Mouse (Mus musculus) kidney, adult 11 months (tissue): ENCODE data around the gene Slc37a3.
A peak's percentile ranks its signal among the peaks of the same experiment; 100 is the strongest.
"Not testable (repeated sequence)": the region's sequence is repeated elsewhere in the genome, so short reads cannot be mapped to it uniquely, and the experiment has no call there.

Experiments
- DNase-seq: peaks from one replicate; pipeline ENCODE4 v3.0.0; 2022

The Slc37a3 gene

DNA sequence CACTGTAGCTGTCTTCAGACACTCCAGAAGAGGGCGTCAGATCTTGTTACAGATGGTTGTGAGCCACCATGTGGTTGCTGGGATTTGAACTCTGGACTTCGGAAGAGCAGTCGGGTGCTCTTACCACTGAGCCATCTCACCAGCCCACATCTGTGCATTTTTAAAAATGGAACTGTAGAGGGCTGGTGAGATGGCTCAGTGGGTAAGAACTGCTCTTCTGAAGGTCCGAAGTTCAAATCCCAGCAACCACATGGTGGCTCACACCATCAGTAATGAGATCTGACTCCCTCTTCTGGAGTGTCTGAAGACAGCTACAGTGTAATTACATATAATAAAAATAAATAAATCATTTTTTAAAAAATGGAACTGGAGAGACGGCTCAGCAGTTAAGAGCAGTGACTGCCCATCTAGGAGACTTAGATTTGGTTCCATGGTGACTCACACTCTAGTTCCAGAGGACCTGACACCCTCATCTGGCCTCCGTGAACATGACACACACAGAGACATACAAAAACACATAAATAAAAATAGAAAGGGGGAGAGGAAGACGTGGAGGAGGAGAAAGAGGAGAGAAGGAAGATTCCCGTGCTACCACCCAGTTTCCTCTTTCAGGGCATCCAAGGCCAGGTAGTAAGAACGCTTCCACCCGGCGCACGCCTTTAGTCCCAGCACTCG lies 823 bp upstream of the Slc37a3 start:
- not testable (repeated sequence) for DNase-seq

DNA sequence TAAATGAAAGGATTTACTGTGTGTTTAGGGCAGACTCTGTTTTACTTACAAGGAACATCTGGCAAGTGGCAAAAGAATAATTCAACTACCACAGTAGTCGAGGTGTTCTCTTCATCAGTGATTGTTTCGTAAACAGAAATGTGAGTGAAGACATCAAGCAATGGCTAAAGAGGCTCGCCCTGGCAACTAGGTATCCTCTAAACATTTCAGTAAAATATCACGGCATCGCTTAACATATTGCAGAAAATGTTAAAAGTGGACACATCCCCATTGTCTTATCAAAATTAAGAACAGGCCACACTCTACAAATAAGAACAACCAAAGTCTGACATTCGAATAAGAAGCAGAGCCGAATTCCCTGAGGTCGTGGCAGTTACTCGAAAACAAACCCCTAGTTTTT lies 700 bp downstream of the Slc37a3 start:
- DNase-seq: no peak

- DNase-seq: no peak
Measured at GRCm38 (mm10) chr6:39373301-39373955, 4.0 kb downstream of the Slc37a3 start.

DNA sequence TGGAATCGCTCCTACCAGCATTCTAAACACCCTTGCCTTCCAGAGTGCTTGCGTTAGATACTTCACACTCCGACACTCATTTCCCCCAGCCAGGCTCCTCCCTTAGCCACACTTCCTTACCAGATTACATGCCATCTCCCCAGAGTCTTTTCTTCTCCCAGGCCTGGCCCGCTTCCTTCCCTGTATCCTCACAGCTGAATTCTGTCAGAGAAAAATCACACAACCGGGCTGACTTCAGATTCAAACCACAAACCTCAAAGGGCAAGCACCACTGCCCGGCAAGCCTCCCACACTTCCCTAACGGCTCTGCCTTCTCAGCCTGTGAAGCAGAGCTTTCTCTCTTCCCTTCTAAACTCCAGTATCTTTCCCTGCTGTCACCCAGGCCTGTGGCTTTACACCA lies 4.7 kb downstream of the Slc37a3 start:
- peak; percentile 54 for DNase-seq

DNA sequence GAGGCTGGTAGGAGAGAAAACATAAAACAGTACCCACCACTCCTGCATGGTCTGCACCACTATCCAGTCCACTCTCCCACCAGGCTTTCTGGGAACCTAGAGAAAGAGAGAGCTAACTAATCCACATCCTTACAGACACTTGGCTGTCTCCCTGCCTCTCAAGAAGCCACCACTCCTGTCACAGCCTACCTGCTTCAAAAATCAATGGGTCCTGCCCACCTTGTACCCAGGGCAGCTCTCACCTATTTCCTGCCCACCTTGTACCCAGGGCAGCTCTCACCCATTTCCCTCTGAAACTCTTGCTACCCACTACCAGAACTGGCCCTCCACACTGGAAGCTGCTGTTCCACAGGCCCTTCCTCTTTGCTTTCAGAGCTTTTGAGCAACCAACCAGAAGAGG lies 5.4 kb downstream of the Slc37a3 start:
- no peak for DNase-seq

GRCm38 (mm10) chr6:39369631-39370030 lies 7.8 kb downstream of the Slc37a3 start:
- DNase-seq: no peak

GRCm38 (mm10) chr6:39362684-39363083 lies 14.8 kb downstream of the Slc37a3 start:
- DNase-seq: no peak

GRCm38 (mm10) chr6:39359207-39359606 lies 18.3 kb downstream of the Slc37a3 start:
- not testable (repeated sequence) for DNase-seq

DNA sequence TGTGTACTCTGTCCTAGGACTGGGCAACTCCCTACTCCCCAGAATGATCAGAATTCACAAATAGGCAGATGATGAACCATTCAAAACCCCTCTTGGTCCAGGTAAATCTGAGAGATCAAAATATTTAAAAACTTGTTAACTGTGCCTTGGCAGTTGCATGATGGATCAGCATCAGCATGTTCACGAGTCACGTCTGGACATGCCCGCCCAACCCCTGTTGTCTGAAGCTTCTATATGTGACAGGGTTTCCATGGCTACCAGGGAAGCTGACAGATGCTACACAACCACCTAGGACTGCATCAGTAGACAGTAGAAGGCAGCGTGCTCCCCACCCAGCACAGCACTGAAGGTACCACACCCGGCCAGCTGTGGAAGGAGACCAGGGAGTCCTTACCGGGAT lies 28.5 kb downstream of the Slc37a3 start:
- DNase-seq: no peak

DNA sequence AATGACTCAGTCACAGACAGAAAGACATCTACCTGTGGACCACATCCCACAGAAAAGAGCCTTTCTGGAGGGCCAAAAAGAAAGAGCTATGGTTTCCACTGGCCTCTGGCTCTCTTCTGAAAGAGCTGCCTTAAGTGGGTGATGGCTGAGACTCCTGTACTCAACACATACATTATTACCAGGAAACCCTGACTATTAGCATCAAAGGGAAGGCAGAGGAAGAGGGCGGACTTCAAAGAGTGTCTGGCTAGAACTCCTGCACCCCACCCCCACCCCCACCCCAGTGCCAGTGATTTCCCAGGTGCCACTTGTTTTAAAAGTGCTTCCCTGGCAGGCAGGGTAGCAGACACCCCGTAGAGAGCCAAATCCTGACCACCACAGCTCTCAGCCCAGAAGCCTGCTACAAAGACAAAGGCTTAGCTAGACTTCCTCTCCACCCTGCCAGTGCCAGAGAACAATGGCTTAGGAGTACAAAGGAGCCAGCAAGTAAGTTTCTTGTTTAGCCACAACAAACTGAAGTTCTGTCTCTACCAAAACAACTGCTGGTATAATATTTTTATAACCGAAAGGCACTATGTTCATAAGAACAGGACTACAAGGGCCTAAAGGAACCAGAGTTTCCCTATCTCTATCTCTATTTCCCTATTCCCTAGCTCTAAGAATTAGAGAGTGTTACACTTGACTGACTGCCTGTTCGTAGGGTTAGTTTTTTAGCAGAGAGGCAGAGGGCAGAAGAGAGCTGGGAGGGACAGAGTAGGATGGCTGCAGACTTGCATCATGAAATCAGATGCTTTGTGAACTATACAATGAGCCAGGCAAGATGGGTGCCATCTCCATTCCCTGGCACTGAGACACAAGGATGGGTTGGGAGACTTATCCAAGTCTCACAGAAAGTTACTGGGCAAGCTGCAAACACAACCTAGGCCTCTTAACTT lies 29.3 kb downstream of the Slc37a3 start:
- no peak for DNase-seq

GRCm38 (mm10) chr6:39346991-39347501 lies 30.4 kb downstream of the Slc37a3 start:
- DNase-seq: no peak

GRCm38 (mm10) chr6:39345430-39345829 lies 32.0 kb downstream of the Slc37a3 start:
- no peak for DNase-seq

DNA sequence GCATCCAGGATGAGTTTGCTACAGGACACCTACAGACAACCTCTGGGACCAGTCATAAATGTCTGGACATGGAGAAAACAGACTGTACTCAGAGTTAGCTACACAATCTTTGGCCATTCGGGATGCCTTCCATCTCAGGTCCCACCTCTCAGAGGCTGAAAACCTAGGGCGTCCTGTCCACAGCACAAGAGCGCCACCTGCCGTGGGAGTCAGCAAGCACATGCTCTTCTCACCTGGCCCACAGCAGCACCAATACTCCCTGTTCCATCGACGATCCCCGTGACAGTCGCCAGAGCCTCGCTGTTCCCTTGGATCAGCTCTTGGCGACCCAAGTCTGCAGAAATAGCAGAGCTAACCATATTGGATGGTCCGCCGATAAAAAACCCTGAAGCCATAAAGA lies 33.5 kb downstream of the Slc37a3 start:
- peak; percentile 68 for DNase-seq

- DNase-seq: peak; percentile 24
Measured at GRCm38 (mm10) chr6:39341798-39342197, 35.7 kb downstream of the Slc37a3 start.

DNA sequence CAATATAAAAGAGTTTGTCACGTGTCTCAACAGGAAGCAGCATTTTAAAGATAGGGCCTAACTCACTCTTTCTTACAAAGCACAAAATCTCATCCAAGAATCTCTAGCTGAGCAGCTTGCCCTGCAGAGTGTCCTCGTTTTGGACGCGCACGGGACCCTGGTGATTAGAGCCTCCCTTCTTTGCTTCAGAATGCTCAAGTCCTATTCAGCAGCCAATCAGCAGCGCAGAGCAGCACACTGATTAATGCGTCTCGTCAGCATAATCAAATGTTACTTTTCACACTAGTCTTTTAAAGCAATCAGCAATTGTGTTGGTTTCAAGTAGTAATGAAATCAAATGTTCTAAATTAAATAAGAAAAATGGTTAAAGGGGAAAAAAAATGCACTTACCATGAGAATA lies 39.1 kb downstream of the Slc37a3 start:
- no peak for DNase-seq

DNA sequence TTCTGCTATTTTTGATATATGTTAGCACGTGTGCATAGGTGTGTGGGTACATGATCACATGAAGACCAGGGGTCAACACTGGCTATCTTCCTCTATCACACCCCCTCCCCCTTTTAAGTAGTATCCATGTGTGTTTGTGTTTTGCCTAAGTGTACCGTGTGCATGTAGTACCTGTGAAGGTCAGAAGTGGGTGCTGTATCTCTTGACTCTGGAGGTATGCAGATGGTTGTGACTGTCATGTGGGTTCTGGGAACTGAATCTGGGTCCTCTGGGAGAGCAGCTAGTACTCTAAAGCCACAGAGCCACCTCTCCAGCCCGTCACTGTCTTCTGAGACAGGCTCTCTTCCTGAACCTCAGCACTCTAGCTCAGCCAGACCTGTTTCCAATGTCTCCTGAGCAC lies 42.6 kb downstream of the Slc37a3 start:
- no peak for DNase-seq

DNA sequence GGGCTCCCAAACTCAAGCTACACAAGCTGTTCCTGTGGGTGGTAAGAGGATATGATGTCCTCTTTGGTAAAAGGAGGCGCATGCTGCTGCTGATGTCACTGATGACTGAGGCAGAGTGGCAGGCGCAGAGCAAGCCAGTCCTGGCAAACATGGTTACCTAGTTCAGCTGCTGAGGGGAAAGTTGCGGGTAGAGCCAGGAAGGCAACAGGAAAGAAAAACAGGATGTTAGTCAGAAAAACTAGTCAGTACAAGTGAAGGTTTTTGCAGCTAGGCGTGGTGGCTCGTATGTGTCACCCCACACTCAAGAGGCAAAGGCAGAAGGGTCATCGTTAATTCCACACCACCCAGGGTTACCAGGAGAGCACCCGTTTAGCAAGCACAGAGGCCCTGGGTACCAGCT lies 43.3 kb downstream of the Slc37a3 start:
- no peak for DNase-seq

DNA sequence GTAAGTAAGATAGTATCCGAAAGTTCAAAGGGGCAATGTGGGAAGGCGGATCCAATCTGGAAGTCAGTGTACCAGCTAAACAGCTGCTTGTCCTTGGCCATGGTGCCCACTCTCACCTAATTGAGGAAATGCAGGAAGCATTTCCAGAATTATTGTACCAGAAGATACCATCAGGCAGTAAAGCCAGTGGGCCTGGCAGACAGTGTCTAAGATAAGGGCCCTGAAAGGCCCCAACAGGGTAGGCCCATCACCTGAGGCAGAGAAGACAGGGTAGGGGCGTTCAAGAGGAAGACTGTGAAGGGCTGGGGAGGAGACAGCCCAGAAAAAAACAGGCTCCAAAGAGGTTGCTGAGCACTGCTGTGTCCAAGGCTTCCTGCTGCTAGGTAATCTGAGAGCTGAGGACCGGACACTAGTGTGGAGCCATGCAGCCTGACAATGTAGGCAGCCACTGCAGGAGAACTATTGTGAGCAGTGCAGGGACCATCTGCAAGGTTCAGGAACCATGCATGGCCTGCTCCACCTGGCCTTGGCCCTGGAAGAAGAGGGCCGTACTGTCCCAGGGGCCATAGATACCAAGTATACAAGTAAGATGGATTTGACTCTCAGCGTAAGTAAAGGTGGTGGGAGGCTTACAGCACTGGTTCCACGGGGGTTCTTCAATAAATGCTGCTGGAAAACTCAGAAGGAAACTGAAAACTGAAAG lies 45.3 kb downstream of the Slc37a3 start:
- no peak for DNase-seq

GRCm38 (mm10) chr6:39330981-39331380 lies 46.5 kb downstream of the Slc37a3 start:
- no peak for DNase-seq

- no peak for DNase-seq
Measured at GRCm38 (mm10) chr6:39320286-39320685, 57.2 kb downstream of the Slc37a3 start.

GRCm38 (mm10) chr6:39319061-39319761 lies 58.3 kb downstream of the Slc37a3 start:
- peak; percentile 37 for DNase-seq

- no peak for DNase-seq
Measured at GRCm38 (mm10) chr6:39318631-39319010, 58.9 kb downstream of the Slc37a3 start.
